Mouse (Mus musculus): Measurements from ENCODE around the gene Lin28b.

Gene Lin28b

DNA sequence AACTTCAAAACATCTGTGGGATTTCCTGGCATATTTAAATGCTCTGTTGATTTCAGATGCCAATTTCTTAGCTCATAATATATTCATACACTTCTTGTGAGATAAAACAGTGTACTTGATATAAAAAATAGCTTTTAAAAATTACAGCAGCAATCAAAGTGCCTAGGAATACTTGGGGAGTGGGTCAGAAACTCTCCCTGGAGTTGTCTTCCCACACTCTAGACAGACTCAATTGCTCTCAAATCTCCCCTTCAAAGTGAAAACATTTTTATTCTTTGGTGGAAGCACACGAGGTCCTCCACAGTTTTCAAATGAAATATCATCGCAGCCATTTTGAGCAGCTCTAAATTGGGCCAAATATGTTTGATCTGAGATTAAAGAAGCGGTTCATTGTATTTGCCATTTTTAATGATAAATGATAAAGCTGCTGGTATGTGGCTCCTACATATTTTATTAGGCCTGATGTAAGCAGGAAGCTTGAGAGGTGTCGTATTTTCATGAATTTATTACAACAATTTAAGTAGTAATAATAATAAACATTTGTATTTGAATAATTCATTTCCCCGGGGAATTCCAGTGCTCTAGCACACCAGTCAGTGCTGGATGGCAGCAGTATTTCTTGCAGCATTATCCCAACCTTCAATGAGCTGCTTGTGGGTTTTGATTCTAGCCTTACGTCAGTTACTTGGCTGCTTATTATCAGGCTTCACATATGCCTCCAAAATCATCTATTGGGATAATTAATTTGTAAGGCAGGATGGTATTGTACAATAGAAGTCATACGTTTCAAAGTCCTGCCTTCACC lies 157.8 kb downstream of the Lin28b start:
- DNase-seq (ENCODE audit: inconsistent age in 2 of 2, low spot score in 1 of 2): no peak
